Mouse (Mus musculus) embryonic facial prominence, embryonic 12.5 days (tissue): ENCODE measurements around the gene Nusap1. TPM values are rescaled to one million over a fixed set of nuclear protein-coding genes. Genes with fewer than 3 reads are reported as not detected.

ENCODE experiments used
- ATAC-seq: fragments of 200-750 bp; cut with Nextera tagmentation; 2 replicates; pipeline ENCODE4 v1.8.0; 2017; ENCODE audit not compliant: insufficient number of reproducible peaks, insufficient read depth, low FRiP score, low TSS enrichment
- H3K27ac ChIP-seq: fragments of 300-500 bp; sonication (generic); 2 replicates; pipeline ENCODE4 v1.5.1; 2016; ENCODE audit warnings: mild to moderate bottlenecking
- H3K27me3 ChIP-seq: fragments of 300-500 bp; sonication (generic); 2 replicates; pipeline ENCODE4 v1.6.1; 2016; ENCODE audit warnings: mild to moderate bottlenecking, moderate library complexity
- H3K36me3 ChIP-seq: fragments of 300-500 bp; sonication (generic); 2 replicates; pipeline ENCODE4 v1.6.1; 2016; ENCODE audit warnings: mild to moderate bottlenecking
- H3K4me1 ChIP-seq: fragments of 300-500 bp; sonication (generic); 2 replicates; pipeline ENCODE4 v1.6.1; 2016
- H3K4me2 ChIP-seq: fragments of 300-500 bp; sonication (generic); replicated peaks from 2 replicates; pipeline ENCODE4 v1.6.1; 2016; ENCODE audit warnings: mild to moderate bottlenecking, moderate library complexity
- H3K4me3 ChIP-seq: fragments of 300-500 bp; sonication (generic); 2 replicates; pipeline ENCODE4 v1.5.1; 2016; ENCODE audit warnings: mild to moderate bottlenecking
- H3K9ac ChIP-seq: fragments of 300-500 bp; sonication (generic); 2 replicates; pipeline ENCODE4 v1.6.1; 2016; ENCODE audit warnings: mild to moderate bottlenecking, moderate library complexity
- H3K9me3 ChIP-seq: fragments of 300-500 bp; sonication (generic); 2 replicates; pipeline ENCODE4 v1.6.1; 2016; ENCODE audit warnings: mild to moderate bottlenecking, moderate library complexity
- WGBS: fragments of 180-500 bp; shearing (Covaris S2); methylation state at CpG from one replicate; pipeline ENCODE4 v1.1.7; 2016; 5-methylcytosine and 5-hydroxymethylcytosine counted together
- polyA plus RNA-seq: library from polyadenylated mRNA; unstranded; fragments of >200 nt; fragmentation: Nextera tagmentation; extraction: Ambion mirVana; gene quantifications from 2 replicates; pipeline ENCODE4 v1.2.1, GENCODE M21; 2016

The Nusap1 gene
- polyA plus RNA-seq, 1 experiment from 2014 or later = 82.1 TPM

- no peaks in the 10 kb centered on the region for H3K27me3 ChIP-seq
- WGBS = 93% methylated on average over 3 of the region's 3 CpGs
- peaks cover 25% of the 10 kb centered on the region for H3K36me3 ChIP-seq
These were observed 81.9 kb downstream of the Nusap1 start for GRCm38 (mm10) chr2:119699962-119700361.

More at GRCm38 (mm10) chr2:119699962-119700361, 81.9 kb downstream of the Nusap1 start:
- Histone ChIP-seq H3K4me2 (no peak overlapping the region), H3K27ac (no peak overlapping the region), H3K9me3 (no peaks in the 10 kb centered on the region), H3K4me3 (no peak overlapping the region), H3K9ac (no peak overlapping the region), H3K4me1 (no peaks in the 10 kb centered on the region)
- no peak for ATAC-seq

Other genes with a start within 250 kb of the Nusap1 start
- gene Ino80, start 140.6 kb upstream of the Nusap1 start, polyA plus RNA-seq = 4.7 and 4.9 TPM in 2 replicates
- gene Exd1, start 70.7 kb upstream of the Nusap1 start, polyA plus RNA-seq = 0.32 and 1.3 TPM in 2 replicates
- 64.4 TPM in 2 replicates for gene Chp1, start 70.6 kb upstream of the Nusap1 start, polyA plus RNA-seq
- 27.0 and 27.1 TPM in 2 replicates for gene Oip5, start 171 bp downstream of the Nusap1 start, polyA plus RNA-seq
- gene Ndufaf1, start 44.5 kb downstream of the Nusap1 start, polyA plus RNA-seq = 46.6 and 50.7 TPM in 2 replicates
- 71.0 and 74.1 TPM in 2 replicates for gene Rtf1, start 56.8 kb downstream of the Nusap1 start, polyA plus RNA-seq
- gene Itpka, start 124.0 kb downstream of the Nusap1 start, polyA plus RNA-seq = 1.1 and 1.2 TPM in 2 replicates
- gene Ltk, start 142.1 kb downstream of the Nusap1 start, polyA plus RNA-seq = not detected in 2 replicates
- gene Rpap1, start 169.2 kb downstream of the Nusap1 start, polyA plus RNA-seq = 34.7 and 35.6 TPM in 2 replicates
- gene Tyro3, start 179.4 kb downstream of the Nusap1 start, polyA plus RNA-seq = 29.9 and 30.9 TPM in 2 replicates